10 mouse cellular contexts compared by ENCODE assay signal in genomic region chr7:75881376-75881775, GRCm38 (mm10). TPM values are rescaled to one million over a fixed set of nuclear protein-coding genes. Genes with fewer than 3 reads are reported as not detected.
A peak's percentile ranks its signal among the peaks of the same experiment; 100 is the strongest.
DNase-seq lines count a peak whose midpoint lies in the region; ATAC-seq and TF ChIP-seq lines count a peak whose summit lies in the region.
"Had no signal": no experiment of that assay in that cellular context is flagged by ENCODE, and none has a peak within 500 bp of the region (broad histone marks: within the 10 kb centered on the region; RNA-seq: fewer than 3 reads in every experiment).

No protein-coding gene starts in this region.

- ATAC-seq in activated CD4-positive, CD25-positive, alpha-beta regulatory T cell, adult 4 months = peak; percentile 82
- peak; percentile 59 for ATAC-seq in megakaryocyte progenitor cell, adult 5-6 weeks (replicated peaks; ENCODE audit: poor library complexity)
- ATAC-seq in midbrain, embryonic 11.5 days (ENCODE audit: low FRiP score) = no peak

- peak; percentile 75 for DNase-seq in CD4-positive, CD25-positive, alpha-beta regulatory T cell, adult 2 months (ENCODE audit: low read depth, low spot score)
- DNase-seq in thymus, postnatal 10 days (ENCODE audit: low spot score in 2 of 2) = peak; percentile 22 to 27
- no peak for DNase-seq in adrenal gland, postnatal 10 days
- DNase-seq in midbrain, embryonic 11.5 days (ENCODE audit: low spot score, missing footprints) = no peak
- DNase-seq in gastrocnemius, adult 2 months = no peak
- DNase-seq in gastrocnemius, postnatal 25 days = no peak

- intact Hi-C loops in gastrocnemius, adult 2 months (cut with DNase I) = loop anchor here (2.0 to 10.0 kb wide), 2 partner anchors 143 to 507 kb away; no protein-coding TSS in a partner anchor

- H3K4me2 ChIP-seq in midbrain, embryonic 11.5 days = no peak overlapping the region
- H3K4me2 ChIP-seq: heart, embryonic 12.5 days had no signal

- no peaks in the 10 kb centered on the region for H3K36me3 ChIP-seq in midbrain, embryonic 11.5 days (ENCODE audit: control insufficient read depth, insufficient read depth, low read length)
- H3K36me3 ChIP-seq: embryonic facial prominence, embryonic 15.5 days; heart, embryonic 12.5 days had no signal

- H3K27ac ChIP-seq in midbrain, embryonic 11.5 days (ENCODE audit: low read depth, low read length) = no peak overlapping the region
- no peak overlapping the region for H3K27ac ChIP-seq in gastrocnemius, adult 2 months
- H3K27ac ChIP-seq: embryonic facial prominence, embryonic 15.5 days had no signal

- 0 out of 2 replicates have a peak, but pooled peaks cover 2% of the 10 kb centered on the region for H3K4me1 ChIP-seq in midbrain, embryonic 11.5 days (ENCODE audit: control insufficient read depth, insufficient read depth, low read length)

- no peak overlapping the region for H3K9ac ChIP-seq in midbrain, embryonic 11.5 days (ENCODE audit: low read length)
- H3K9ac ChIP-seq: embryonic facial prominence, embryonic 15.5 days; heart, embryonic 12.5 days had no signal

- no peak for TF ChIP-seq CTCF in gastrocnemius, adult 2 months (IDR thresholded peaks at IDR 0.05)

- 70% methylated on average over 6 of the region's 6 CpGs for WGBS in midbrain, embryonic 11.5 days

- H3K9me3 ChIP-seq in midbrain, embryonic 11.5 days (ENCODE audit: control insufficient read depth, low read length) = no peaks in the 10 kb centered on the region
- H3K9me3 ChIP-seq: embryonic facial prominence, embryonic 15.5 days; heart, embryonic 12.5 days had no signal

- no peak overlapping the region for H3K4me3 ChIP-seq in midbrain, embryonic 11.5 days (ENCODE audit: low read depth, low read length)
- H3K4me3 ChIP-seq in gastrocnemius, adult 2 months = no peak overlapping the region
- H3K4me3 ChIP-seq: embryonic facial prominence, embryonic 15.5 days; heart, embryonic 12.5 days had no signal

- no peaks in the 10 kb centered on the region for H3K27me3 ChIP-seq in midbrain, embryonic 11.5 days (ENCODE audit: control insufficient read depth, insufficient read depth, low read length)
- H3K27me3 ChIP-seq: embryonic facial prominence, embryonic 15.5 days; heart, embryonic 12.5 days had no signal

RNA-seq across cellular contexts. Expression of gene Klhl25, which starts 33.3 kb away (rescaled TPM):
- 10 to 100 TPM; 10.6 to 18.5 TPM for polyA plus RNA-seq in activated CD4-positive, CD25-positive, alpha-beta regulatory T cell, adult 4 months (2017; shearing (Covaris generic))
- total RNA-seq in megakaryocyte progenitor cell, adult 5-6 weeks (2015) = 4.0 and 5.4 TPM in 2 replicates
- total RNA-seq in megakaryocyte progenitor cell, adult 5-6 weeks (2017) = 8.7 and 9.0 TPM in 2 replicates
- 10 to 100 TPM; 21.0 to 22.4 TPM for total RNA-seq in adrenal gland, postnatal 10 days (2021)
- polyA plus RNA-seq in midbrain, embryonic 11.5 days (2014; fragmentation: Nextera tagmentation; extraction: Ambion mirVana) = 17.7 and 21.2 TPM in 2 replicates
- total RNA-seq in gastrocnemius, adult 2 months (2021) = 1 to 10 TPM; 4.0 to 4.6 TPM
- total RNA-seq in gastrocnemius, postnatal 25 days (2021) = 1 to 10 TPM; 3.1 to 3.5 TPM

Comparison
In these comparisons a context has a peak if more than half of its experiments do, and no peak if none do; other contexts are left out.
1. DNase-seq: peak in CD4-positive, CD25-positive, alpha-beta regulatory T cell, adult 2 months (single experiment) and thymus, postnatal 10 days (2 of 2); none in adrenal gland, postnatal 10 days (single experiment), midbrain, embryonic 11.5 days (single experiment), gastrocnemius, adult 2 months (single experiment) and gastrocnemius, postnatal 25 days (single experiment).